Mouse (Mus musculus): ENCODE measurements around the gene Taok3. TPM values are rescaled to one million over a fixed set of nuclear protein-coding genes. Genes with fewer than 3 reads are reported as not detected.

Gene Taok3
- polyA plus RNA-seq, 1 experiment from 2014 or later = 8.0 TPM

GRCm38 (mm10) chr5:117146165-117146564, 26.2 kb downstream of the Taok3 start:
- no peak for ATAC-seq (ENCODE audit: insufficient number of reproducible peaks, insufficient read depth, low FRiP score, low TSS enrichment, low read depth)

GRCm38 (mm10) chr5:117147187-117148095, 27.5 kb downstream of the Taok3 start:
- WGBS = 90% methylated on average over 16 of the region's 16 CpGs
- Histone ChIP-seq H3K4me1 (replicated peaks) (no peaks in the 10 kb centered on the region), H3K9ac (replicated peaks) (no peak overlapping the region), H3K27ac (no peak overlapping the region), H3K4me3 (replicated peaks) (no peak overlapping the region), H3K27me3 (no peaks in the 10 kb centered on the region), H3K36me3 (no peaks in the 10 kb centered on the region), H3K4me2 (no peak overlapping the region), H3K9me3 (peaks cover 5% of the 10 kb centered on the region)
- ATAC-seq (ENCODE audit: insufficient number of reproducible peaks, insufficient read depth, low FRiP score, low TSS enrichment, low read depth) = no peak

More at GRCm38 (mm10) chr5:117146165-117146564, 26.2 kb downstream of the Taok3 start:
- H3K4me1 ChIP-seq (replicated peaks) = no peaks in the 10 kb centered on the region
- no peaks in the 10 kb centered on the region for H3K27me3 ChIP-seq
- H3K36me3 ChIP-seq = no peaks in the 10 kb centered on the region
- no peak overlapping the region for H3K27ac ChIP-seq
- peaks cover 5% of the 10 kb centered on the region for H3K9me3 ChIP-seq
- no peak overlapping the region for H3K4me2 ChIP-seq
- no peak overlapping the region for H3K9ac ChIP-seq (replicated peaks)
- H3K4me3 ChIP-seq (replicated peaks) = no peak overlapping the region

GRCm38 (mm10) chr5:117149054-117149942, 29.4 kb downstream of the Taok3 start:
- H3K36me3 ChIP-seq = no peaks in the 10 kb centered on the region
- WGBS = 71% methylated on average over 16 of the region's 16 CpGs
- H3K9me3 ChIP-seq = peaks cover 10% of the 10 kb centered on the region
- H3K4me1 ChIP-seq (replicated peaks) = no peaks in the 10 kb centered on the region
- no peaks in the 10 kb centered on the region for H3K27me3 ChIP-seq
- no peak overlapping the region for H3K4me2 ChIP-seq
- H3K4me3 ChIP-seq (replicated peaks) = no peak overlapping the region
- no peak for ATAC-seq (ENCODE audit: insufficient number of reproducible peaks, insufficient read depth, low FRiP score, low TSS enrichment, low read depth)
- H3K27ac ChIP-seq = no peak overlapping the region
- H3K9ac ChIP-seq (replicated peaks) = no peak overlapping the region

- WGBS = 83% methylated on average over 5 of the region's 5 CpGs
- Histone ChIP-seq H3K36me3 (no peaks in the 10 kb centered on the region), H3K9me3 (peaks cover 10% of the 10 kb centered on the region), H3K4me2 (no peak overlapping the region), H3K27me3 (no peaks in the 10 kb centered on the region), H3K4me1 (replicated peaks) (no peaks in the 10 kb centered on the region), H3K4me3 (replicated peaks) (no peak overlapping the region), H3K27ac (no peak overlapping the region), H3K9ac (replicated peaks) (no peak overlapping the region)
- no peak for ATAC-seq (ENCODE audit: insufficient number of reproducible peaks, insufficient read depth, low FRiP score, low TSS enrichment, low read depth)
These were observed 30.1 kb downstream of the Taok3 start for GRCm38 (mm10) chr5:117150068-117150467.

GRCm38 (mm10) chr5:117152944-117153343, 33.0 kb downstream of the Taok3 start:
- Histone ChIP-seq H3K27me3 (no peaks in the 10 kb centered on the region), H3K9ac (replicated peaks) (no peak overlapping the region), H3K36me3 (no peaks in the 10 kb centered on the region), H3K9me3 (peaks cover 5% of the 10 kb centered on the region), H3K4me3 (replicated peaks) (no peak overlapping the region), H3K27ac (no peak overlapping the region), H3K4me1 (replicated peaks) (no peaks in the 10 kb centered on the region), H3K4me2 (no peak overlapping the region)
- no peak for ATAC-seq (ENCODE audit: insufficient number of reproducible peaks, insufficient read depth, low FRiP score, low TSS enrichment, low read depth)

- 61% methylated on average over 15 of the region's 15 CpGs for WGBS
- H3K36me3 ChIP-seq = no peaks in the 10 kb centered on the region
- ATAC-seq (ENCODE audit: insufficient number of reproducible peaks, insufficient read depth, low FRiP score, low TSS enrichment, low read depth) = no peak
- H3K4me3 ChIP-seq (replicated peaks) = no peak overlapping the region
- peaks cover 5% of the 10 kb centered on the region; the same call in 1 of the 2 replicates for H3K9me3 ChIP-seq
- no peaks in the 10 kb centered on the region for H3K27me3 ChIP-seq
- no peak overlapping the region for H3K4me2 ChIP-seq
- no peak overlapping the region for H3K27ac ChIP-seq
- no peaks in the 10 kb centered on the region for H3K4me1 ChIP-seq (replicated peaks)
- H3K9ac ChIP-seq (replicated peaks) = no peak overlapping the region
These were observed 33.7 kb downstream of the Taok3 start for GRCm38 (mm10) chr5:117153527-117154091.

GRCm38 (mm10) chr5:117158335-117159018, 38.5 kb downstream of the Taok3 start:
- no peak for ATAC-seq (ENCODE audit: insufficient number of reproducible peaks, insufficient read depth, low FRiP score, low TSS enrichment, low read depth)
- Histone ChIP-seq H3K9me3 (no peaks in the 10 kb centered on the region), H3K27me3 (no peaks in the 10 kb centered on the region), H3K4me1 (replicated peaks) (peaks cover 18% of the 10 kb centered on the region), H3K4me2 (no peak overlapping the region), H3K36me3 (no peaks in the 10 kb centered on the region), H3K4me3 (replicated peaks) (no peak overlapping the region), H3K9ac (replicated peaks) (no peak overlapping the region), H3K27ac (0 out of 2 replicates have a peak overlapping the region, but pooled peaks have one; percentile 12)
- 77% methylated on average over 7 of the region's 7 CpGs for WGBS

- Histone ChIP-seq H3K4me2 (no peak overlapping the region), H3K27ac (no peak overlapping the region), H3K4me3 (replicated peaks) (no peak overlapping the region), H3K4me1 (replicated peaks) (peaks cover 18% of the 10 kb centered on the region), H3K27me3 (no peaks in the 10 kb centered on the region), H3K9ac (replicated peaks) (no peak overlapping the region), H3K36me3 (no peaks in the 10 kb centered on the region), H3K9me3 (no peaks in the 10 kb centered on the region)
- 59% methylated on average over 8 of the region's 8 CpGs for WGBS
- ATAC-seq (ENCODE audit: insufficient number of reproducible peaks, insufficient read depth, low FRiP score, low TSS enrichment, low read depth) = no peak
These were observed 39.4 kb downstream of the Taok3 start for GRCm38 (mm10) chr5:117159326-117159725.

- Histone ChIP-seq H3K27ac (no peak overlapping the region; the same call in 1 of the 2 replicates), H3K36me3 (no peaks in the 10 kb centered on the region), H3K9ac (replicated peaks) (no peak overlapping the region), H3K27me3 (no peaks in the 10 kb centered on the region), H3K4me1 (replicated peaks) (peaks cover 18% of the 10 kb centered on the region), H3K9me3 (no peaks in the 10 kb centered on the region), H3K4me2 (no peak overlapping the region), H3K4me3 (replicated peaks) (no peak overlapping the region)
- ATAC-seq (ENCODE audit: insufficient number of reproducible peaks, insufficient read depth, low FRiP score, low TSS enrichment, low read depth) = no peak
- WGBS = 57% methylated on average over 6 of the region's 6 CpGs
These were observed 39.9 kb downstream of the Taok3 start for GRCm38 (mm10) chr5:117159805-117160291.

GRCm38 (mm10) chr5:117160499-117160898, 40.6 kb downstream of the Taok3 start:
- ATAC-seq (ENCODE audit: insufficient number of reproducible peaks, insufficient read depth, low FRiP score, low TSS enrichment, low read depth) = no peak
- H3K27ac ChIP-seq = peak overlapping the region; percentile 75
- no peaks in the 10 kb centered on the region for H3K27me3 ChIP-seq
- H3K9ac ChIP-seq (replicated peaks) = no peak overlapping the region
- H3K4me2 ChIP-seq = no peak overlapping the region; the same call in 1 of the 2 replicates
- peaks cover 18% of the 10 kb centered on the region for H3K4me1 ChIP-seq (replicated peaks)
- H3K36me3 ChIP-seq = no peaks in the 10 kb centered on the region
- no peaks in the 10 kb centered on the region for H3K9me3 ChIP-seq
- 40% methylated on average over 10 of the region's 10 CpGs for WGBS
- H3K4me3 ChIP-seq (replicated peaks) = no peak overlapping the region
